Mouse (Mus musculus): Measurements from ENCODE around the gene Upk1a.

Upk1a gene

DNA sequence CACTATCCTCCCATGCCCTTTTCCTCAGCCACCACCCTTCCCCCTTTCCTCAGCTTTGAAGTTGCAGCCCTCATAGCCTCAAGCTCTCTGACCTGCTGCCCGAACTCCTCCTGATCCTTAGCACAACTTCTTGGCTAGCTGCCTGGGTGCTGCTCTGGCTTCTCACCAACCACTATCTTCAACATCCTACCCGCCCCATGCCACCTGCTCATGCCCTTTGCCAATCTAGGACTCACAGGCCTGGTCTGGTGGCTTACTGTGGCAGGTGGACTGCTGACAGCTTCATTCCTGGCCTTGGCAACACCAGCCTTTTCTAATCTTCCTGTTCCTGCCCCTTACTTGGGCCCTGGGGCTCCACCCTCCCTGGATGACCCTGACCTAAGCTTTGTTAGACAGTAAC, 39.7 kb downstream of the Upk1a start:
- DNase-seq (ENCODE audit: low read depth), result no peak

DNA sequence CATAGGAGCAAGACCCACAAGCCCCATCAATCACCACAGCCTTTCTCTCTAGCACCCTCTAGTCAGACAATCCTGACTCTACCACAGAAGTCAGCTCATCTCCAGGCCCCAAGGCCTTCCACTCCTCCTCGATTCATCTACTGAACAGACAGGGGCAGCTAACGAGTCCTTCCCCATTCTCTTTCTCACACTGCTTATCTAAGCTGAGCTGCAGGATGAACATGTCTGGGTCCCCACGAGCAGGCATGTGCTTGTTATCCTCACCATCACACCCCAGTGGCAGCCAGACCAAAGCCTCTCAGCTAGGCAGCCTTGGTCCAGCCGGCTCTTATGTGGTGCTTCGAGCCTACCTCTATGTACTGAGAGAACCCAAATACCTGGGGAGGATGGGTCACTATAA, 40.3 kb downstream of the Upk1a start:
- DNase-seq (ENCODE audit: low read depth), result no peak

DNA sequence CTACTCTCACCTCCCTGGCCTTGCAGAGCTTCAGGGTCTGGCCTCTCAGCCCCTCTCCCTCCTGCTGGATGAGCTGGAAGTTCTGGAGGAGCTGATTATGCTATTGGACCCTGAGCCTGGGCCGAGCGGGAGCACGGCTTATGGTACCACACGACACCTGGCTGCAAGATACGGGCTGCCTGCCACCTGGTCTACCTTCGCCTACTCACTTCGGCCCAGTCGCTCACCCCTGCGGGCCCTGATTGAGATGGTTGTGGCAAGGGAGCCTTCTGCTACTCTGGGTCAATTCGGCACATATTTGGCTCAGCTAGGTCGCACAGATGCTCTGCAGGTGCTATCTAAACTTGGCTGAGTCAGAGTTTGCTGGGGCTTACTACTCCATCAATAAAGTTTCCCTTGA, 45.1 kb downstream of the Upk1a start:
- DNase-seq (ENCODE audit: low read depth), result no peak

DNA sequence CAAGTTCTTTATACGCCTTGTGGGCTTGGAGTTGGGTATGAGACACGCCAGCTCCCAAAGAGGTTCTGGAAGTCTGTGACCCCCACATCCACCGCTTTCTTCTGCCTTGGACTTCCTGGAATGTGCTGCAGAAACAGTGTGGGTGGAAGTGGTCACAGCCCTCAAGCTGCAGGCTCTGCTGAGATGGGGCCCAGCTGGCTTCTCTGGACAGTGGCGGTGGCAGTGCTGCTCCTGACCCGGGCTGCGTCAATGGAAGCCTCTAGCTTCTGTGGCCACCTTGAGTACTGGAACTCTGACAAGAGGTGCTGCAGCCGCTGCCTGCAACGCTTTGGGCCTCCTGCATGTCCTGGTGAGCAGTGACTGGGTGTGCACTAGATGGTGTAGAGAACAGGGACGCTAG, 46.6 kb downstream of the Upk1a start:
- DNase-seq (ENCODE audit: low read depth), result no peak

DNA sequence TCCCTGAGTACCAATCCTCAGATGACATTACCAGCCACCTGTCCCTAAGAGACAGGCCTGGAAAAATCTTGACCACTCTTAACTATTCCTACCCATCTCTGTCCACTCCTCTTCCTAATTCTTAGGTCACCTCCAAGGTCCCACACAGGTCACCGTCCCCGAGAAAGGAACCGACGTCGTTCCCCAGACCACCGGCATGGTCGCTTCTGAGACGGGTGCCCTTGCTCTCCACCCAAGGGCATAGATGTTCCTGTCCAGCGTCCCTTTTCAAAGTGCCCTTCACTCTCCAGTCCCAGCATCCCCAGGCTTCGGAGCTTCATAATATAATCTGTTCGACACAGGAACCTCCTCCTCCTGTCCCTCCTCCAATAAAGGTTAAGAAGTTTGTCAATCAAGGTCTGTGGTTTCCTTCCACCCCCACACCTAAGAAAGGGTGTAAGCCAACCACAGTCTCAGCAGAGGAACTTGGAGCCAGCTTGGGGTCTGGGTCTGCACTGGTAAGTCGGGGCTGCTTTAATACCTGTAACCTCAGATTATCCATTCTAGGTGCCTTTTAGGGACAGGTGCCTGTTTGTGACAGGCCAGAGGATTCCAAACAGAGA, 47.6 kb downstream of the Upk1a start, which contains the start of gene Igflr1:
Gene Igflr1 (plus strand): TSS at position 458 of the 602 bp plus-strand sequence.
- no peak for DNase-seq (ENCODE audit: low read depth)

DNA sequence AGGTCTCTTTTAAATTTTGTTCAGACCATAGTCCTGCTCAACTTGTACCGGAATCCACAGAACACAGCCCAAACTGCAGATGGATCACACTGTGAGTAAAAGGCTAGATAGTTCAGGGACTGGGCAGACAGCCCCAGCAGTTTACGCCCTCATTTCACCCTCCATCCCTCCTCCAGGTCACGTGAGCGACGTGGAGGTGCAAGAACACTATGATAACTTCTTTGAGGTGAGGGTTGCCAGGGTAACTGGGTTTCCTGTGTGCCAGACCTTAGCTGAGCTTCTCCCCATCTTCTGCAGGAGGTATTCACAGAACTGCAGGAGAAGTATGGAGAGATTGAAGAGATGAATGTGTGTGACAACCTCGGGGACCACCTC, 48.8 kb downstream of the Upk1a start:
- DNase-seq (ENCODE audit: low read depth), result no peak

DNA sequence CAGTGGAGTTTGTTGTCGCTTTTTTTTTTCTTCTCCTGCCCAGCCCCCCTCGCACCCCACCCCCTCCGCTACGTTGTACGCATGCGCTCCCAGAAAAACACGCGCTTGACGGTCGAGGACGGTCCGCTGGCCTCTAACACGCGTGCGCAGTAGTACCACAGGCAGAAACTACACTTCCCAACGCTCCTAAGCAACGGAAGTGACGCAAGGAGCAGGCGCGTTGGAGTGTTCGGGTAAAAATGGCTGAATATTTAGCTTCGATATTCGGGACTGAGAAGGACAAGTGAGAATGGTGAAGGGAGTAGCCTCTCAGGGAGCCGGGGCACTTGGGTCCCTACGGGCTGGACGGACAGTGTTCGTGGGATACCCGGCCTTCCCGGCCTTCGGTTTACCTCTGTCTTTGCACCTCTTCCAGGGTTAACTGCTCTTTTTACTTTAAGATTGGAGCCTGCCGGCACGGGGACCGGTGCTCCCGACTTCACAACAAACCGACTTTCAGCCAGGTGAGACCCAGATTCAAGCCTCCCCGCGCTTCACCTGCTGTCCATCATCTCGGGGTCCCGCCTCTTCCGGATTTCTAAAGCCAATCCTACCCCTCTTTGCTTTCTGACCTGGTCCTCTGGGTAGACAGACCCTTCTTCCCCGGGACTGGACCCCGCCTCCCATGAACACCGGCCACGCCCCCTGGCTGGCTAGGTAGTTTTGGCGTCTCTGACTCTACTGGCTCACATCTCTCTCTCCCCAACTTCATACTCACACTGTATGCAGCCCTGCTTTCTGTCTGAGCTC, 49.3 kb downstream of the Upk1a start, which contains the start of the genes U2af1l4, Gm49396 and Psenen:
Gene U2af1l4 (plus strand): TSS at position 185 of the 789 bp plus-strand sequence.
Gene Gm49396 (plus strand): TSS at position 228 of the 789 bp plus-strand sequence.
Gene Psenen (minus strand): TSS at position 511 of the 789 bp plus-strand sequence.
- DNase-seq (ENCODE audit: low read depth), result peak; percentile 97

DNA sequence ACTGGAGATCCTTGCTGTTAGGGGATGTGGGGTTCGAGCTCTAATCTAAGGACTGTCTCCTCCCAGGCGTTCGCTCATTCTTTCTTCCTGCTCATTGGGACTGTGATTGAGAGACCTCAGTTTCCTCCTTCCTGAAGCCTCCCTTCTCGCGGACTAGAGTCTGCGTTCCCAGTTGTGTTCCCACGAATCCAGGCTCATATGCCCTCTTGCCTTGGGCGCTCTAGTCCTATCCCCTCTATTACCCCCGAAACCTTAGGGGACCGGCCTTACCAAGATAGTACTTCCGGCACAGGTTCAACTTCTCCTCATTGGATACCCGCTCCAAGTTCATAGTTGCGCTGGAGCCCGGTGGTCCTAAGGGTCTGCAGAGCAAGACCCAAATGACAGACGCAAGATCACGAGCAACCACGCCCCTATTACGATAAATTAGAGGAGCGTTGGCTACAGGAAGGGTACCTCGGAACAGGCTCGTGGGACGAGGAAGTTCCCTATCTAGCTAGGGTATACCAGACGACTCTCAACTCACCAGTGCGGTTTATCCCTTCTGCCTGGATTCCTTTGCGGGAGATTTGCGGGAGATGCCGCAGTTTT, 50.0 kb downstream of the Upk1a start:
- peak; percentile 20 for DNase-seq (ENCODE audit: low read depth)

DNA sequence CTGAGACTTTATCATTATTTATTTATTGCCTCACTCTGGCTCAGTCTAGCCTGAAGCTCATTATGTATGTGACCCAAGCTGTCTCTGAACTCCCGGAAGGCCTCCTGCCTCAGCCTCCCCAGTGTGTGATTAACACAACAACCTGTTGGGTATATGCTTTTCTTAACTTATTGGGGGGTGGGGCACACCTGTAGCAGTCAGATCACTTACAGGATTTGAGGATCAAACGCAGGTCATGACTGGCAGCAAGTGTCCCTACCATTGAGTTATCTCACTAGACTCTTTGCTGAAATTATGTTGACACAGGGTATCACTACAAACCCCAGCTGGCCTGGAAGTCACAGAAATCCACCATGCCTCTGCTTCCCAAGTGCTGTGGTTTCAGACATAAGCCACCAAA, 52.4 kb downstream of the Upk1a start:
- no peak for DNase-seq (ENCODE audit: low read depth)

DNA sequence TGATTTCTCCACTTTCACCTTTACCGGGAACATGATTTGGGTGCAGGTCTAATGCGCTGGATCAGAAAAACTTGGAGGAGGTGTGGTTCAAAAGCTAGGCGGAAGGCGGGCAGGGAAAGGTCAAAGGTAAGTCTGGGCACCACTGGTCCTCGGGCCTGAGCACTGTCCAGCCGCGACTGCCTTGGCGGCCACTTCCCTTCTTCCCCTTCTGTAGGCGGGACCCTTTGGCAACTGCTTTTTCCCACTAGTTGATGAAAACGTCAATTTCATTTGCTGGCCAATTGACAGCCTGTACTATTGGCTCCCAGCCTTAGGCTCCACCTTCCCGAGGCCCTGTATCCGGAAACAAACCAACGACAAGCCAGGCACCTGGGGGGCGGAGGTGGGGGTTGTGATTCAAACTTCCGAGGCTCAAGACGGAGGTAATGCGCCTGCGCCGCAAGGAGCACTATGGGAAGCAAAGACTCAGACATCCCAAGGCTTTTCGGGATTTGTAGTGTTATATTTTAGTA, 53.1 kb downstream of the Upk1a start, which contains the start of gene Lin37:
Gene Lin37 (minus strand): TSS at position 396 of the 512 bp plus-strand sequence.
- peak; percentile 90 for DNase-seq (ENCODE audit: low read depth)

DNA sequence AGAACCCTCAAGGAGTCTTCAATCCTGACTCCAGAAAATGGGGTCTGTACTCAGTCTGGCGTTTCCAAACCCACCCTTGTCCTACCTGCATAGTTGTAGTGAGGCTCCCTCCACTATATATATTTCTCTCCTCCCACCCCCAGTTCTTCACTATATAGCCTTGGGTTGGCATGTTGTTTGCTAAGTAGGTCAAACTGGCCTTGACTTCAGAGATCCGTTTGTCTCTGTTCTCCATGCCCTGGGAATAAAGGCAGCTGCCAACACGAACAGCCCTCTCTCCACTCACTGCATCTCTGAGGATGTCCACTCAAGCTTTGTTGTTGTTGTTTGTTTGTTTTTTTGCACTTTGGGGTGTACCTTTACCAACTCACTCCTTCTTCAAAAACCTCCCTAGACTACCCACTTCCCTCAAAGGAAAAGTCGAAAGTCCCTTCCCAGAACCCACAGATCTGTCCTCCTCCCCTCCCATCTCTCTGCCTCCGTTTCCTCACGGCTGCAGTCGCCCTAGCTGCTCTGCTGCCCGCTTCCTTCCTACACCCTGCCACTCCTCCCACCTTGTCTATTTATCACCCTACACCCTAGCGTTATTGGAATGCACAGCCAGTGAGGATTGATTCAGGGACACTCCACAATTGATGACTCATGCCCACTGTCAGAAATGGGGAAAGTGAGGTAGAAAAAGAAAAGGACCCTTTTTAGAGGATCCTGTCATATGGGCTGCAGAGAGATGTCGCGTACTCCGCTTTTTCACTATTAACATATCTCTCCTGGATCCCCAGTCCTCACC, 53.8 kb downstream of the Upk1a start:
- peak; percentile 12 for DNase-seq (ENCODE audit: low read depth)

DNA sequence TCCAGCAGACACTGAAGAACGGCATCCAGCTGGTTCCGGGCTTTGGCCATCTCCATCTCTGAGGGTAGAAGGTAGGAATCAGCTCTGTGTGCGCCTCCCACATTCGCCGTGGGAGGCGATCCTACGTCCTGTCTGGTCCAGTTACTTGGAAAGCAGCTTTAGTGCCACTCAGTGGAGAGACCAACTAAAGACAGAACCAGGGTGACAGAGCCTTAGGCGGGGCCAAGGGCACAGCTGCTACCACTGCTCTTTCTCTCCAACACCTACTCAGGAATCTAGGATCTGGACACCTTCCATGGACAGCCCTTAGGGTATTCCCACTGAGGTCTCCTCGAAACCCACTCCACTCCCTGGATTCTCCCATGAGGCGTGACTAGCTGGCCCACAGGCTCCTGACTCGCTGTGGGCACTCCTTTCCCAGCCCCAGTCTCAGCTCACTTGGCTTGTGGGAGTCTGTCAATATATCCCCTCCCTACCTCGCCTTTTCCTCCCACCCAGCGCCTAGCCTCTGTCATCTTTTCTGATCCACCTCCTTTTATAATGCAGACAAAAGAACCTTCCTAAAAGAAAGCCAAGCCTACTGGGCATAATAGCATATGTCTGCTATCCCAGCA, 54.6 kb downstream of the Upk1a start:
- no peak for DNase-seq (ENCODE audit: low read depth)

DNA sequence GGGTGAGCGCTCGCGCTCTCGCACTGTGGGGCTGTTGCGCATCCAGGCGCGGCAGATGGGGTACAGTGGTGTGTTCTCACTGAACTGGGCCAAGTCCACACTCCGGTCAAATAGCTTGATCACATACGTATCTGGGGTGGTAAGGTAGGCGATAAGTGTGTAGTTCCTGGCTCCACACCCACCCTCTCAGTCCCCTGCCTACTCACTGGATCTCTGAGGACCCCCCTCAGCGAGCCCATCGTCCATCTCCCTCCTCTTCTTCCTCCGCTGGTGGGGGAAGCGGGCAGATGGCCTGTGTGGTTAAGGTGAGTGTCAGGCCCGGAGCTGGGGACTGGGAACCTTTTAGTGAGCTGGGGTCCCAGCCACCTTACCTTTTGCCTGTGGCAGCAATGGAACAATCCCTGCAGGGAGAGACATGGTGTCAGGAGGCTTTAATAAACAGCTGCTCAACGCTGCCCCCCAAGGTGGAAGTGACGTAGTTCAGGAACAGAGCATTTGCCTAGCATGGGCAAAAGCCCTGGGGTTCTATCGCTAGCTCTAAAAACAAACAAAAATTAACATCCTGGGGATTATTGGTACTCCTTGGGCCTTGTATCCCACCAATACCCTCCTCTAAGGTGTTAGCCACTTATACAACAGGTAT, 55.6 kb downstream of the Upk1a start:
- peak; percentile 46 for DNase-seq (ENCODE audit: low read depth)

DNA sequence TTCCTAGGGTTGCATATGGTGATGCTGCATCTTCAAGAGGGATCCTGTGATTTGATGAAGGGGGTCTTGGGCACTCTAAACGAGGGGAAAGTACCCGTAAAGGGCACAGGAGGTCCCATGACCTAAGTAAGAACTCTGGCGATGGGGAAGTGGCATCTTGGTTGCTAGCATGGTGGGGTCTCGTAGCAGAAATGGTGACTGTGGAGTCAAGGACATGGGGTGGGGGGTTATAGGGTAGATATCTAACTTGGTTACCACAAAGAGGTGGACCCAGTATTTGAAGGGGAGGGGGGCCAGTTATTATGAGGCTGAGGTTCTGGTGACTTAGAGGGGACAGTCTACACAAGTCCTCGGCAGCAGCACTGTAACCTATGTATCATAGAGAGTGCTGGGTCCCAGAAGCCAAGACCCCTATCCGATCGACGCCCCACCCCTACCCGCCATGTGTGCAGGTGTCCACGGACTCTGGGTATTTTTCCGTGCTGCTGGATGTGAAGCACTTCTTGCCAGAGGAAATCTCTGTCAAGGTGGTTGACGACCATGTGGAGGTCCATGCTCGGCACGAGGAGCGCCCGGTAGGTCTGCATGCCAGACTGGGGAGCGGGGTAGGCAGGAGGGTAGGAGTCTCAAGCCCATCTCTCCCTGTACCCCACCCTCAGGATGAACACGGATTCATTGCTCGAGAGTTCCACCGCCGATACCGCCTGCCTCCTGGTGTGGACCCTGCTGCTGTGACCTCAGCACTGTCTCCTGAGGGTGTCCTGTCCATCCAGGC, 58.6 kb downstream of the Upk1a start:
- no peak for DNase-seq (ENCODE audit: low read depth)
